In the genomic region with DNA sequence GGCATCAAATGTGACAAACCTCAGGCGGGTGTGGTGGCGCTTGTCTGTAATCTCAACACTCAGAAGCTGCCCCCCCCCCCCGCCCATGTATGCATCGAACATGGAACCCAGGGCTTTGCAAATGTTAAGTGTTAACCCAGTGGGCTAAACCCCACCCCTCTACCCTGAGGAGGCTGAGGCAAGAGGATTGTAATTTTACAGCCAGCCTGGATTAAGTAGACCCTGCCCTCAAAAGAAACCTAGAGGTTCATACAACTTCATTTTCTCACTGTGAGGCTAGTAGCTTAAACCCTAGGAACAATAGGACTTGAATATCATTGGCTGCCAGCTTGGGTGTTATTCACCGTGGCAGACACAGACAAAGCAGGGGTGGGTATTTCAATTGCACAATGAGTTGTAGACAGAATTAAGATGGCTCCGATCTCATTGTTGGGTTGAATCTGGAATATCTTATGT, we compare ENCODE assay signal across 8 mouse cellular contexts. TPM values are rescaled to one million over a fixed set of nuclear protein-coding genes. Genes with fewer than 3 reads are reported as not detected.
DNase-seq lines count a peak whose midpoint lies in the region; ATAC-seq and TF ChIP-seq lines count a peak whose summit lies in the region.

No protein-coding gene starts in this region.

- no peaks in the 10 kb centered on the region for H3K9me3 ChIP-seq in heart, embryonic 10.5 days
- no peaks in the 10 kb centered on the region for H3K9me3 ChIP-seq in ES-E14 (ENCODE audit: control insufficient read depth, insufficient read depth, low read depth, low read length)
- no peaks in the 10 kb centered on the region for H3K9me3 ChIP-seq in forebrain, embryonic 15.5 days

- ATAC-seq in forebrain, embryonic 15.5 days (replicated peaks) = peak; percentile 16; the same call in 1 of the 2 replicates
- ATAC-seq in monocyte, adult 5-6 weeks (replicated peaks; ENCODE audit: insufficient number of reproducible peaks, low FRiP score, low TSS enrichment, poor library complexity, severe bottlenecking) = no peak

- no peak for TF ChIP-seq POLR2A in thymus, adult 2 months (IDR thresholded peaks at IDR 0.05; ENCODE audit: control insufficient read depth, extremely low read depth, insufficient read depth, low read length, poor library complexity)

- peak overlapping the region; percentile 97 for H3K4me3 ChIP-seq in heart, embryonic 10.5 days
- peak overlapping the region; percentile 88 to 92 for H3K4me3 ChIP-seq in ES-E14 (ENCODE audit: insufficient read depth in 1 of 2, low read depth in 1 of 2, low read length in 2 of 2, poor library complexity in 1 of 2, severe bottlenecking in 1 of 2)
- H3K4me3 ChIP-seq in forebrain, embryonic 15.5 days = peak overlapping the region; percentile 99
- no peak overlapping the region for H3K4me3 ChIP-seq in thymus, adult 2 months (ENCODE audit: control insufficient read depth, insufficient read depth, low read length)

- WGBS in heart, embryonic 10.5 days = 26% methylated on average over 6 of the region's 6 CpGs
- WGBS in forebrain, embryonic 15.5 days = 2% methylated on average over 6 of the region's 6 CpGs
- WGBS in thymus, adult 2 months = 10% methylated on average over 6 of the region's 6 CpGs

- DNase-seq in heart, embryonic 10.5 days (ENCODE audit: low spot score) = no peak
- no peak for DNase-seq in heart, adult 8-10 months (ENCODE audit: low spot score)
- no peak for DNase-seq in ES-E14 (ENCODE audit: low read depth, low spot score)
- DNase-seq in mesoderm, embryonic 11.5 days (ENCODE audit: low read depth, low spot score) = peak; percentile 53
- no peak for DNase-seq in adrenal gland, adult 18-20 months (ENCODE audit: low spot score in 2 of 2)
- no peak for DNase-seq in thymus, adult 2 months

- in situ Hi-C loops in ES-E14 (cut with MboI; ENCODE audit: low sequenced_read_pairs in 2 of 2, unreplicated experiment in 2 of 2) = no loop called here

- peak overlapping the region; percentile 83 for H3K4me2 ChIP-seq in forebrain, embryonic 15.5 days (replicated peaks)

- H3K9ac ChIP-seq in ES-E14 (ENCODE audit: insufficient read depth, low read depth, low read length, poor library complexity, severe bottlenecking) = peak overlapping the region; percentile 18; the same call in 1 of the 2 replicates
- peak overlapping the region; percentile 100 for H3K9ac ChIP-seq in forebrain, embryonic 15.5 days (replicated peaks)

- H3K27me3 ChIP-seq in heart, embryonic 10.5 days (ENCODE audit: insufficient read depth, poor library complexity, severe bottlenecking) = no peaks in the 10 kb centered on the region
- no peaks in the 10 kb centered on the region for H3K27me3 ChIP-seq in forebrain, embryonic 15.5 days
- H3K27me3 ChIP-seq in thymus, adult 2 months (ENCODE audit: control insufficient read depth, insufficient read depth, low read length) = no peaks in the 10 kb centered on the region

- no peak for TF ChIP-seq CTCF in thymus, adult 2 months (IDR thresholded peaks at IDR 0.05; ENCODE audit: borderline replicate concordance, control insufficient read depth, extremely low read depth, insufficient read depth, low read length, poor library complexity)

- peak overlapping the region; percentile 98; the same call in 1 of the 2 replicates for H3K27ac ChIP-seq in heart, embryonic 10.5 days
- H3K27ac ChIP-seq in ES-E14 (ENCODE audit: insufficient read depth, low read depth, low read length, poor library complexity, severe bottlenecking) = peak overlapping the region; percentile 100; the same call in 1 of the 2 replicates
- H3K27ac ChIP-seq in forebrain, embryonic 15.5 days (replicated peaks) = peak overlapping the region; percentile 100
- no peak overlapping the region for H3K27ac ChIP-seq in thymus, adult 2 months (ENCODE audit: control insufficient read depth, insufficient read depth, low read length)

- peaks cover 35% of the 10 kb centered on the region for H3K36me3 ChIP-seq in heart, embryonic 10.5 days
- peaks cover 22% of the 10 kb centered on the region for H3K36me3 ChIP-seq in ES-E14 (ENCODE audit: control insufficient read depth, insufficient read depth, low read length, poor library complexity, severe bottlenecking)
- peaks cover 32% of the 10 kb centered on the region for H3K36me3 ChIP-seq in forebrain, embryonic 15.5 days
- peaks cover 29% of the 10 kb centered on the region for H3K36me3 ChIP-seq in thymus, adult 2 months (ENCODE audit: control insufficient read depth, insufficient read depth, low read length)

- peaks cover 20% of the 10 kb centered on the region for H3K4me1 ChIP-seq in heart, embryonic 10.5 days
- H3K4me1 ChIP-seq in ES-E14 (ENCODE audit: control insufficient read depth in 2 of 2, insufficient read depth in 2 of 2, low read length in 2 of 2, poor library complexity in 1 of 2) = peaks cover 10 to 15% of the 10 kb centered on the region in 2 experiments; a peak in 3 of 4 replicates
- H3K4me1 ChIP-seq in forebrain, embryonic 15.5 days = peaks cover 56% of the 10 kb centered on the region
- H3K4me1 ChIP-seq in thymus, adult 2 months (replicated peaks; ENCODE audit: control insufficient read depth, insufficient read depth, low read length) = peaks cover 18% of the 10 kb centered on the region

TF ChIP-seq in ES-E14, 5 proteins besides CTCF, POLR2A, EP300 and RAD21:
- no peak for TF ChIP-seq CHD2 (IDR thresholded peaks at IDR 0.05; ENCODE audit: low read depth, low read length)
- no peak for TF ChIP-seq MAFK (IDR thresholded peaks at IDR 0.05; ENCODE audit: insufficient read depth, low read depth, low read length)
- TF ChIP-seq HCFC1 (IDR thresholded peaks at IDR 0.05; ENCODE audit: borderline replicate concordance, insufficient read depth, low read length) = no peak
- no peak for TF ChIP-seq ZC3H11A (IDR thresholded peaks at IDR 0.05; ENCODE audit: borderline replicate concordance, low read depth, low read length)
- no peak for TF ChIP-seq ZNF384 (IDR thresholded peaks at IDR 0.05; ENCODE audit: low read depth, low read length)

RNA-seq across cellular contexts. Expression of a gene that starts 1.2 kb away (rescaled TPM):
- polyA plus RNA-seq in heart, embryonic 10.5 days (2016; fragmentation: Nextera tagmentation; extraction: Ambion mirVana) = 838 and 1,170 TPM in 2 replicates
- 10 to 100 TPM; 20.8 to 26.2 (median 22.0) TPM for total RNA-seq in heart, adult 8-10 months (2022)
- 322 and 361 TPM in 2 replicates for total RNA-seq in ES-E14 (2012; rRNA removed)
- 7,875 and 7,989 TPM in 2 replicates for polyA plus RNA-seq in forebrain, embryonic 15.5 days (2015; fragmentation: Nextera tagmentation; extraction: Ambion mirVana)
- total RNA-seq in adrenal gland, adult 18-20 months (2021) = 10 to 100 TPM; 24.8 to 25.6 TPM
- 17.1 to 48.5 TPM (median 25.0 TPM) in 3 replicates for total RNA-seq in monocyte, adult 5-6 weeks (2017)
- polyA plus RNA-seq in thymus, adult 2 months (2012; rRNA removed) = 134 and 274 TPM in 2 replicates

RNA-seq across cellular contexts. Expression of a gene that starts 27.1 kb away (rescaled TPM):
- 7.8 and 14.5 TPM in 2 replicates for polyA plus RNA-seq in heart, embryonic 10.5 days (2016; fragmentation: Nextera tagmentation; extraction: Ambion mirVana)
- total RNA-seq in heart, adult 8-10 months (2022) = 10 to 100 TPM; 15.8 to 28.8 (median 20.2) TPM
- 4.8 and 6.9 TPM in 2 replicates for total RNA-seq in ES-E14 (2012; rRNA removed)
- polyA plus RNA-seq in forebrain, embryonic 15.5 days (2015; fragmentation: Nextera tagmentation; extraction: Ambion mirVana) = 10.8 and 12.3 TPM in 2 replicates
- total RNA-seq in adrenal gland, adult 18-20 months (2021) = 10 to 100 TPM; 22.2 to 30.2 TPM
- total RNA-seq in monocyte, adult 5-6 weeks (2017) = 2.3 to 9.8 TPM (median 5.0 TPM) in 3 replicates
- polyA plus RNA-seq in thymus, adult 2 months (2012; rRNA removed) = 47.6 and 52.0 TPM in 2 replicates

RNA-seq across cellular contexts. Expression of a gene that starts 41.4 kb away (rescaled TPM):
- 16.1 and 17.2 TPM in 2 replicates for polyA plus RNA-seq in heart, embryonic 10.5 days (2016; fragmentation: Nextera tagmentation; extraction: Ambion mirVana)
- under 1 TPM in 1 of 4 experiments, not detected in 3; 0.20 TPM for total RNA-seq in heart, adult 8-10 months (2022)
- 13.7 and 18.3 TPM in 2 replicates for total RNA-seq in ES-E14 (2012; rRNA removed)
- 5.1 and 6.8 TPM in 2 replicates for polyA plus RNA-seq in forebrain, embryonic 15.5 days (2015; fragmentation: Nextera tagmentation; extraction: Ambion mirVana)
- total RNA-seq in adrenal gland, adult 18-20 months (2021) = under 1 TPM; 0.48 to 0.56 TPM
- total RNA-seq in monocyte, adult 5-6 weeks (2017) = not detected in 3 replicates
- polyA plus RNA-seq in thymus, adult 2 months (2012; rRNA removed) = 2.1 and 3.8 TPM in 2 replicates
